Mouse (Mus musculus) C2C12 (cell line): ENCODE data around the gene Ppp2ca.

Source experiments
- CEBPB ChIP-seq: IDR thresholded peaks from one replicate; pipeline ENCODE4 v1.6.1; 2011; ENCODE audit warnings: low read depth, mild to moderate bottlenecking, control low read depth, moderate library complexity
- CTCF ChIP-seq: IDR thresholded peaks from one replicate; pipeline ENCODE4 v1.5.1; 2011; ENCODE audit not compliant: control insufficient read depth, insufficient read depth, insufficient read length
- FOSL1 ChIP-seq: IDR thresholded peaks from one replicate; pipeline ENCODE4 v1.8.0; 2011; ENCODE audit warnings: mild to moderate bottlenecking, low read length; ENCODE audit not compliant: poor library complexity, insufficient read depth, severe bottlenecking
- MAX ChIP-seq: IDR thresholded peaks from one replicate; pipeline ENCODE4 v1.6.1; 2011; ENCODE audit warnings: mild to moderate bottlenecking, control low read depth
- MYOD1 ChIP-seq: IDR thresholded peaks from one replicate; pipeline ENCODE4 v1.6.1; 2011; ENCODE audit warnings: low read depth; ENCODE audit not compliant: control insufficient read depth, insufficient read length
- MYOG ChIP-seq: IDR thresholded peaks from one replicate; pipeline ENCODE4 v1.6.1; 2011; ENCODE audit not compliant: control insufficient read depth, insufficient read length; ENCODE audit errors: extremely low read depth
- USF1 ChIP-seq: IDR thresholded peaks from one replicate; pipeline ENCODE4 v1.6.1; 2011; ENCODE audit warnings: low read depth, mild to moderate bottlenecking, control low read depth, moderate library complexity

DNA sequence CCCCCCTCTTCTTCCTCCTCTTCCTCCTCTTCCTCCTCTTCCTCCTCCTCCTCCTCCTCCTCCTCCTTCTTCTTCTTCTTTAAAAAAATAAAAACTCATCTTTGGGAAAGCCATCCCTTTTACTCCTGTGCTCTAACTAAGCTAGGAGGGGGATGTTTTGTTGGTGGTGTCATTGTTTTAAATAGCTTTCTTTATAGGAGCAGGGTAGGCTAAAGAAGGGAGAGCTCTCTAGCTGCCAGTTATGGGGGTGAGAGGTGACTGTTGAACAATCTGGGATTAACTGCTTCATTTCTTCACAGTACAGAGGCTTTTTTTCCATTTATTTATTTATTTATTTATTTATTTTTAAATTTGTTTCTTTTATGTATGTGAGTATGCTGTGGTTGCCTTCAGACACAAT, 7.0 kb downstream of the Ppp2ca start:
- TF ChIP-seq CTCF (no peak), MYOD1 (no peak), CEBPB (no peak), MAX (no peak), USF1 (no peak), MYOG (no peak), FOSL1 (no peak)
